Mouse (Mus musculus): ENCODE measurements around the gene Tex36.

The Tex36 gene

DNA sequence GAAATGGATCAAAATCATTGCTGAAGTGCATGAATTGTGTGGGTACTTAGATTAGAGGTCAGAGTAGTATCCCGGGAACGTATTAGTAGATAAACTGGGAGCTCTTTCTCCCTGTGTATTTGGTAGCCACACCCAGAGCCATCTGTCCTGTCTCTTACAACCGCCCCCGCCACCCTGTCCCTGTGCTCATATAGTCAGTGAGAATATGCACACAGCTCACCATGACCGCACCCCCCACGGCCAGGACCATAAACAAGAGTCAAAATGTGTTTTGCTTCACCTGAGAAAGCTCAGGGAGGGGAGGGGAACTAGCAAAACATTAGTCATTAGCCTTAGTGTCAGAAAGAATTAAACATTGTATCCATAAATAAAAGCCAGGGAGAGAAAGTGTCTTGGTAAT is 18.7 kb downstream of the Tex36 start:
- DNase-seq = no peak

DNA sequence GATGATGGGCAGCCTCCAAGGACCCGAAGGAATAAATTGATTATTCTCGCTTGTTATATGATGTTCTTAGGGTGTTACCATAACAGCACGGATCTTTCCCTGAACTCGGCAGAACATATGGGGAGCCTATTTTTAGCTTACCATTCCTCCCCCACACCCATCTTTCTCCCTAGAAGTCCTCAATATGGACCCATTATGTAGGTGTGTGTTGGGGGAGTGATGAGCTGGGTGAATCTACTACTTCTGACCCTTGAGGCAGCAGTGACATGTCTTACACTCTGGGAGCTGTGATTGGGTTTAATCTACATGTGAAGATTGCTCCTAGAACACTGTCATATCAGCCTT is 21.7 kb downstream of the Tex36 start:
- no peak for DNase-seq

DNA sequence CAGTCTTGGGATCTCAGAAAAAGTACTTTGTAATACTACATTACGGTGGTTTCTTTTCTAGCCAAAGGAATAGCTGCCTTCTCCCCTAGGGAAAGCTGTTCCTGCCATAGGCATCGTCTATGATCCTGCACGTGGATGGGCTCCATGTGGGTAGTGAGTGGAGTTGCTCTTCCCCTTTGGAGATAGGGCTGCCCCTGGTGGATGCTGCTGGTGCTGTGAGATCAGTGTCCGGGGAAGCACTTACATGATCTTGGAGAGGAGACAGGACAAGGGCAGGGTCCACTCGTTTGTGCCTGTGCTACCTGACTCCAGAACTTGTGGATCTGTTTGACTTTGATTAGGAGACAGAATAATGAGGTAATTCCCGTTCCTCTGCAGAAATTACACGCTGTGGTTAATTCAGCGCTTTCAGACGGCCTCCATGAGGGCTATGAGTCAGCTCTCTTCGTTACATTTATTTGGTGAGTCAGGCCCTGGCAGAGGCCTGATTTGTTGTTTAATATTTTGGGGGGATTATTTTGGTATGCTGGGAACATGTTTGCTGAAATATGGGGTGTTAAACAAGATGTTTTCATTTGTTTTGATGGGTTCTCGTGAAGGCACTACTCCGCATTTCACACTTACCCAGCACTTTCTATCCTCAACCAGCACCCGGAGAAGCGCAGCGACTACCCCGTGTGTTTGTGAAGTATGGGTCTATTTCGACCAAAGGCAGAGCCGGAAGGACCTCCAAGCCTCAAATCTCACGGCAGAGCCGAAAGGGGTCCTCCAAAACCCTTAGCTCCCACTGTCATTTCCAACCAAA is 22.3 kb downstream of the Tex36 start:
- DNase-seq = no peak

DNA sequence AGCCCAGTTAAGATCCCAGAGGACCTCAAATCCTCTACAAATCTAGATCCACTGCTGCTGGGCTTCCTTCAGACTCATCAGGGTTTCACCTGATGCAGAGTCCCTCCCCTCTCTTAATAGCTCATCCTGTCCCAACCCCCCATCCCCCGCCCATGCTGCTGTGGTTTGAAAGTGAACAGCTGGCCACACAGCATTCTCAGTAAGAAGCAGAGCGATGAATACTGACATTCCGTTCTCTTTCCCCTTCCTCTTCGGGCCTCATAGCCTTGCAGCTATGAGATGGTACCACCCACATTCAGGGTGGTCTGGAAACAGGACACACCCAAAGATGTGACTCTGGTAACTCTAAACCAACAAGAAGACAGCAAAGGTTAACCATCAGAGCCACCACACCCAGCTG is 25.1 kb downstream of the Tex36 start:
- DNase-seq = no peak

DNA sequence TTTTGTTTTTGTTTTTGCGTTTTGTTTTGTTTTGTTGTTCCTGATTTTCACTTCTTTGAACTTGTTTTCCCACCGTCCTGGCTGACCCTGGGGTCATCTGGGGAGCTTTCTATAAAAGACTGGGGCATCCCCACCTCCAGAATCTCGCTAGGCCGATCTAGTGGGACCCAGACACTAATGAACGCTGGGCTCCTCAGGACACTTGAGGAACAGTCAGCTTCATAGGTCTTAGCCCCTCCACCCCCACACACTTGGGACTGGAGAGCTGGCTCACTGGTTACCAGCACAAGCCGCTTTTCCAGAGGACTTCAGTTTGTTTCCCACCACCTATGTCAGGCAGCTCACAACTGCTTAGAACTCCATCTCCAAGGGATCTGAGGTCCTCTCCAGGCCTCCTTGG is 25.7 kb downstream of the Tex36 start:
- DNase-seq = no peak

DNA sequence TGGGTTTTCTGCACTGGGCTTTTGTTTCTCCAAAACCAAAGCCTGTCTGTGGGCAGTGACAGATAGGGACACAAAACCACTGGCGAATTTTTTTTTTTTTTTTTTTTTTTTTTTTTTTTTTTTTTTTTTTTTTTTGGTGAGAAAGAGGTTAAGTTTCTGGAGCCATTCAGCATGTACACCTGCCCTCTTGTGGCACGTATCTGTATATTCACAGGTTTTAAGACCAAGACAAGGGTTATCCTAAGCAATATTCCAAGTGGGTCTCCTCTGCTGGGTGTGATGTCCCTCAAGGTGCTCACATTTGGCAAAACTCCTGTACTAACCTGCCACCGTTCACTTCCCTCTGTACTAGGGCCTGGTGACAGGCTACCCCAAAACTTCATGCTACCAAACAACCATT is 30.0 kb downstream of the Tex36 start:
- DNase-seq = peak; percentile 50 to 62

DNA sequence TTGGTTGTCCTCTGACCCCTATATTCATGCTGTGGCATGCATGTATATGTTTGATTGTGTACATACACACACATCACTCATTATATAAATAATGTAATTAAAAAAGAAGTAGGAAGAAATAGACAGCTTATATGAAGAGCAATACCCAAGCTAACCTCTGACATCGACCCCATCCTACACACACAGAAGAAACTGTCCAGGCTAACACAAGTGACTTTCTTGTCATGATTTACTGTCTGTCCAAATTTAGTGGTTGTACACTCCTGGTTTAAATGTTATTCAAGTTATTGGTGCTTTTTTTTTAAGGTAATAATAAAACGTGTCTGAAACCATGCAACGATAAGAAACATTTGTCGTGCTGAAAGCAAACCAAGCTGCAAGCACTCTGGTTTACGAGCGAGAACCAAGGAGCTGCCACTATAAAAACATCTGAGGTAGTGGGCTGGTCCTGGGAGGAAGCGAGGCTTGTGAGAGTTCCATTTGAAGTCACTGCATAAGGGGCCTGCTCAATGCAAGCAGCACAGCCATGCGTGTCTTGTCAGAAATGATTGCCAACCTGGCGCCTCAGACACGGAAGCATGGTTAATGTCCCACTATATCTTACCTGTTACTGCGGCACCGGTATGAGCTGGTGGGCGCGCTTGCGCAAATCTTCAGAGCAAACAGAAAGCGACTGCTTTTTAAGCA is 32.6 kb downstream of the Tex36 start:
- DNase-seq = no peak

DNA sequence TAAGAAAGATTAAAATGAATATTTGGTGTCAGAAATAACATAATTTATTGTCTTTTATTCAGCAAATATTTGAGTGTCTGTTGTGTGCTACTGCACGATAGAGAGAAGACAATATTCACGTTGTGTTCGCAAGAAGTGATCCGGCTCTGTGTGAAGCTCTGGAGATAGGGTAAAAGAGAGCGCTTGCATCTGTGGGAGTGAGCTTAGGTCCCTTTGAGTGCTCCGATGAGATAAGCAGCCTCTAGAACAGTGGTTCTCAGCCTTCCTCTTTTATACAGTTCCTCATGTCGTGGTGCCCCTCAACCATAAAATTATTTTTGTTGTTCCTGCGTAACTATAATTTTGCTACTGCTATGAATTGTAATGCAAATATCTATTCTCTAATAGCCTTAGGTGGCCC is 37.4 kb downstream of the Tex36 start:
- DNase-seq = no peak

DNA sequence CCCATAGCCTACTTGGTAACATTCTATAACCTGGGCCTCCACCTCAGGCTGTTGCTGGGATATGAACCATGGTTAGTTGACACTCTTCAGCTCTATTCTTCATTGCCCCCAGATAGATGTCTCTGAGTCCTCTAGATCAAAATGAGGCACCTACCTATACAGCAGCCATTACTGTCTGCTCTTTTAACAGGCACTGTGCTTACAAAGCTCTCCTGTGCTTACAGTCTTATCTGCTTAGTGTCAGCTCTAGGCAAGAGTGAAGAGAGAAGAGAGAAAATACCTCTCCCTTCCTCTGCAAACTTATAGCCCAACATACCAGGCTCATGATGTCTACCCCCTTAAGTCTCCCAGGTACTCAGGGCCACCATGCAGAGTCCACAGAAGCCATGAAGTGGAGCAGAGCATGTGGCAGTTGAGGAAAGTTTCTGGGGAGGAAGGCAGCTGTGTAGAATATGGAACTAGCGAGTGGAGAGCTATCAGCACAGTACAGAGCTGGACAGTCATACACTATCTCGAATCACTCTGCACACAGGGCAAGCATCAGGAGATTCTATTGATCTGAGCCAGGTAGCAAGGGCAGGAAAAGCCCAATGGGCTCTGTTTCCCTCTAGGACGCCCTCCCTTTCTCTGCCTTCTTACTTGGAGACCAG is 38.7 kb downstream of the Tex36 start:
- DNase-seq = no peak

DNA sequence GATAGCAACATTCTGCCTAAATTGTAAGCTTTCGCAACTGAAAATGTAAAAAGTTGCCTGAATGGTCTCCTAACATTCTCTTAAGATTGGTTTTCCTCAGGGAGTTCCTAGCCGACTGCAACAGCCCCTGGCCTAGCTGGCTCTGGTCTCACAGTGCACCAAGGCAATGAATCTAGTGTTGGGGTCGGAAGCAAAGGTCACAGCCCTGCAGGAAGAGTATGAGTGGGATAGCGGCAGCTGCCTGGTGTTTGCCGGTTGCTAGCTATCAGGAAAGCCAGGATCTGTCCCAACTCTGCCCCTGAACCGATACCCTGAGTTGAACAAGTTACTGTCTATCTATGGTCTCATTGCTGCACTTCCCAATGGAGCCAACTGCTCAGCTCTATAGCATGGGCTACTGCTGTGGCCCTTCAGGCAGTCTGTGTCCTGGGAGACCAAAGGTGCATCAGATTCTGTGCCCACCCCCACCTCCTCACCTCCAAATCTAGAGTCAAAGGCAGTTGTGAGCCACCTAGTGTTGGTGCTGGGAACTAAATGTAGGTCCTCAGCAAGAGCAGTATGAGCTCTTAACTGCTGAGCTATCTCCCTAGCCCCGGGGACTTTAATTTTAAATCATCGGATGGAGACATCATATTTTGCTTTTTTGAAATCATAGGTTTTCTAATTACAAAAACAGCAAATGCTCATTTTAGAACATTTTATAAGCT is 46.0 kb downstream of the Tex36 start:
- DNase-seq = peak; percentile 27 to 43

DNA sequence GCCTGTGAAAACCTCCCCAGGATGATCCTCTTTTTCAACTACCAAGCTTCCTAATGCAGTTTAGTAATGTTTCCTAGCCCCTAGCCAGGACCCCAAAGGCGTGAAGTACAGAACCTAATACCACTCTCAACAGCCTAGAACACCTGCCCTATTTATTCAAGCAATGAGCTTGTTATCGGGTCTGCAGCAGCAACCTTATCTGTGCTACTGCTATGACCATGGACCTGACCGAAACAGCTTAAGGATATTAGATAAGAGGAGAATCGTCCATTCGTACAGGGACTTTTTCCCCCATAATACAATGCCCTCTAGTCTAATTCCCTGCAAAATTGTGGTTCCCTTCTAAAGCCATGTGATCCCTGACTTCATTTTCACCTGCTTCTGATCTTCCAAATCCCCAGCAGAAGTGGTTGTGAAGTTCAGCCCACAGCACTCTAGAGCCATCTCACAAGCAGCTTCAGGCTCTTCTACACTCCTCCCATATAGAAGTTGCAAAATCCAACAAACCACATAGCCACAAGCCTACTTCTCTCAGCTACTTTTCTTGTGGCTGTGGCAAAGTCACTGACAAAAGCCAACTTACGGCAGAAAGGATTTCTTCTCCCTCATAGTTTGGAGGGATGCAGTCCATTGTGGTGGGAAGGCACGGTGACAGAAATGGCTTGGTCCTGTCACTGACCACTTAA is 49.5 kb downstream of the Tex36 start:
- no peak for DNase-seq

DNA sequence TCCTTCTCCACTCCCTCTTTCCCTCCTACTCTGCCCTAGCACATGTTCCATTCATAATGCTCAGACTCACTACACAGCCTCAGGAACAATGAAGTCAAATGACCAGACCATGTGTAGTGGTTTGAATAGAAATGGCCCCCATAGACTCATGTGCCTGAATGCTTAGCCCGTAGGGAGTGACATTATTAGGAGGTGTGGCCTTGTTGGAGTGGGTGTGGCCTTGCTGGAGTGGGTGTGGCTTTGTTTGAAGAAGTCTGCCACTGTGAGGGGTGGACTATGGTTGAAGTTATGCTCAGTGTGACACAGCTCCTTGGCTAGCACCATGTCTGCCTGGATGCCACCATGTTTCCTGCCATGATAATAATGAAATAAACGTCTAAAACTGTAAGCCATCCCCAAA is 51.0 kb downstream of the Tex36 start:
- DNase-seq = no peak

DNA sequence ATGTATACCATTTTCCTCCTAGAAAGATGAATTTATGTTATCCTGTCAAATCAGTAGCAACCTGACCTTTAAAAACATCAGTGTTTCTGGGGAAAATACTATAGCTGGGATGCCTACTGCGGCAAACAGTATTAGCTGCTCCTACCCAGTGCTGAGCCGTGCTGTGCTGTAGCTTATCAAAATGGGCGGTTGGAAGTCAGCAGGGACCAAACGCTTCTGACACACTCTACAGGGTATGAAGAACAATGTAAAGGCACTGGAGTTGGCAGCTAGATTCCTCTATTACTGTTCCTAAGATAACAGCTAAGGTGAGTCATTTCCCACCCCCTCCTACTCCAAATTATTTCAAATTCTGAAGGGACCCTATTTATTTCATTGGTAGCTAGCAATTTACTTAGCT is 53.5 kb downstream of the Tex36 start:
- DNase-seq = no peak

DNA sequence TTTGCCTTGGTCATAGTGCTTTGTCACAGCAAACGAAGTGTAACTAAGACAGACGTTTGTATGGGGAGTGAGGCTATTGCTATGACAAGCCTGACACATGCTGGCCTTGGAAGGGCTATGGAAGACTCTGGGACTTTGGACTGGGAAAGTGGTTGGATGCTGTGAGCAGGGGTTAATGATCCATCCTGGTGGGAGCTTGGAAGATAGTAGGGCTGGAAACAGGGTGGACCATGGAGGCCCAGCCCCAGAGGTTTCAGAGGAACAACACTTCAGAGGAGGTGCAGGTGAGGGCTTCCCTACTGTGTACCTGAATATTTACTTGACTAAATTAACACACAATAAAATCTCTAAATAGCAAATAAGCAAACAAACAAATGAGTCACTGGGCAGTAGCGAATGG is 56.3 kb downstream of the Tex36 start:
- DNase-seq = no peak

DNA sequence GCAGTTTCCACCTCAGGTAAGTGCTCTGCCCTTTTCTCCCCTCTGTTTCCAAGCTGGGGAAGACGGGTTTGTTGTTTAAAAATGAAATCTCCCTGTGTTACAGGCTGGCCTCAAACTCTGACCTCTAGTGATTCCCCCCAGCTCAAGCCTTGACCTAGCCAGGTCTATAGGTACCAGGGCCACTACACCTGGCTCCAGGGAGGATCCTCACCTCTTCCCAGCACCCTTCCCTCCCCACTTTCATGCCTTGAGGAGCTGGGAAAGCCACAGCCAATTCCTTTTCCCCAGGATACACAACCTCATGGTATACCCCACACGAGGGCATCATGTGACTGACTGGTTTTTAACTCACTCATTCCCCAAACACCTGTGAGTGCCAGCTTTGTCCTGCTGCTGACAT is 57.0 kb downstream of the Tex36 start:
- DNase-seq = no peak

DNA sequence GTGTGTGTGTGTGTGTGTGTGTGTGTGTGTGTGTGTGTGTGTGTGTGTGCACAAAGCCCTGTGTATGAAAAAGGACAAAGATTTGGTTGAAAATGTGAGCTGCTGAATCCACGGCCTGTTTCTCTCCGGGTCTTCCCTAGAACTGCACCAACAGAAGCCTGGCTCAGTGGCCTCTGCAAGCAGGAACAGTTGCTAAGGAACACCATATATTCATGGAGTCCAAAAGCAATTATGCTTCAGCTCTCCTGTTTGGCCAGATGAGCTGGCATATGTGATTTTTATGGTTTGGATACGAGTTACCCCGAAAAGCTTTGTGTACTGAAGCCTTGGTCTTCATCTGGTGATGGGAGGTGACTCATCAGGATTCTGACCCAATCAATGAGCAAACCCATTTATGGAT is 58.8 kb downstream of the Tex36 start:
- no peak for DNase-seq

DNA sequence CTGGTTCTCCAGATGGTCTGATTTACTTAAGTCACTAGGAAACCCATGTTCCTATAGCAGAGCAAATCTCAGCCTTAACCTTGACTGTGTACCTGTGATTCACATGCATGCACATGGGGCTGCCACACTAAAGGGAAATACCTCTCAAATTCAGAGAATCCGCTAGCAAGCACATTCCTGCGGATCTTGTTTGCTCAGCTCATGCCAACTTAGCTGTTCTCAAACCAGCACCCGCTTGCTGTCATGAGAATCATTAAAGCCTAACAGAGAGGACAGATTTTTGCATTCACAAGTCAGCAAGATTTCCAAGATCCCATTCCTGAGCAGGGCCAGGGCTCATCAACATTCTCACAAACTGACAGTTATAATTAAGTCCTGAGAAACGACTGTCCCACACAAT is 64.6 kb downstream of the Tex36 start:
- no peak for DNase-seq
